Mouse (Mus musculus) retina, adult 2 months (tissue): Measurements from ENCODE around the gene Erf.
"Not testable (repeated sequence)": the region's sequence is repeated elsewhere in the genome, so short reads cannot be mapped to it uniquely, and the experiment has no call there.

Experiments
- DNase-seq: peaks from one replicate; pipeline ENCODE4 v3.0.0-alpha.2; 2012; ENCODE audit warnings: low read depth, low spot score

Gene Erf

GRCm38 (mm10) chr7:25267751-25268463 is 17.3 kb upstream of the Erf start:
- peak; percentile 100 for DNase-seq

DNA sequence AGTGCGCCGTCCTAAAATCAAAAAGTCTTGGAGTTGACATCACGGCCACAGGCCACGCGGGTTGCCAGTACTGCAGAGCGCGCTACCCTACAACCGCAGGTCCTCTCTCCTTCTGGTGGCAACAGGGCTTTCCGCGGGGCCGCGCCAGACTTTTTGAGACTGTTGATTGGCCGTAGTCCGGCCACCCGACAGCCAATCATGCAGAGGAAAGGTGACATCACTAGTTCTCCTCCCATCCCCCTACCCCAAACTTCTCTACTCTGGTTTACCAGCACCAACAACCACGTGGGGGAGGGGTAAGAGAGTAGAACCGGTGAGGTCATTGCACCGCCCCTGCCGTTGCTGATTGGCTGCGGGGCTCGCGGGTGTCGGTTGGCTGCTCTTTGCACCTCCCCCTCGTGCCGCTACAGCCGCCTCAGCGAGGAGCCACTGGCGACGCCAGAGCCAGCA is 16.8 kb upstream of the Erf start, which contains the start of gene Cic:
Cic (plus strand) TSS at position 404 of the 450 bp plus-strand sequence.
- DNase-seq, result peak; percentile 84

DNA sequence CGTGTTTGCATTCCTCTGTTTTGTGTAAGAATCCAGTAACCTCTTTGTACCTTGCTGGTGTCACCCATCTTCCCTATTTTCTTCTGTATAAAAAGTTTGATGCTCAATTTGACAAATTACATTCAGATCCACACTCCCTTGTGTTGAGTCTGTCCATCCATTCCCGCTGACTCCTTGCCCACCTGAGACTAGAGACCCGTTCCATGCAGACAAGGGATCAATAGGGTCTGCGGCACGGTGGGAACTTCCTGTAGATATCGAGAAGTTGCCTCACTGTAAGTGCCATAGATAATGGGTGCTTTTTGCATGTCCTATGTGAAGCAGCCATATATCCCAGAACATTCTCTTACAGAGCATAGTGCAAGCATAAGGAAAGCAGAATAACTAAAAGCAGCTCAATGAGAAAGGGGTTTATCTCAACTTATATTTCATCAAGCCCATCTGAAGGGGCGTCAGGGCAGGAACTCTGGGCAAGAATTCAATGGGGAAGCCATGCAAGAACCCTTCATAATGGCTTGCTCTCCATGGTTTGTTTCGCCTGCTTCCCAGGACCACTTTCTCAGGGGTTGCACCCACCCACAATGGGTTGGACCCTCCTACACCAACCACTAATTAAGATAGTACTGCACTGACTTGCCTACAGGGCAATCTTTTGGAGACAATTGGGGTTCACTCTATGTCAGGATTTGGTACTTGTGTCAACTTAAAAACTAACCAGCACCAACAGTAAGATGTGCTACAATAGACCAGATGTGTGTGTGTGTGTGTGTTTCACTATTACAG is 15.8 kb upstream of the Erf start:
- DNase-seq, result no peak

- DNase-seq, result not testable (repeated sequence)
These were observed 15.2 kb upstream of the Erf start for GRCm38 (mm10) chr7:25265743-25266142.

DNA sequence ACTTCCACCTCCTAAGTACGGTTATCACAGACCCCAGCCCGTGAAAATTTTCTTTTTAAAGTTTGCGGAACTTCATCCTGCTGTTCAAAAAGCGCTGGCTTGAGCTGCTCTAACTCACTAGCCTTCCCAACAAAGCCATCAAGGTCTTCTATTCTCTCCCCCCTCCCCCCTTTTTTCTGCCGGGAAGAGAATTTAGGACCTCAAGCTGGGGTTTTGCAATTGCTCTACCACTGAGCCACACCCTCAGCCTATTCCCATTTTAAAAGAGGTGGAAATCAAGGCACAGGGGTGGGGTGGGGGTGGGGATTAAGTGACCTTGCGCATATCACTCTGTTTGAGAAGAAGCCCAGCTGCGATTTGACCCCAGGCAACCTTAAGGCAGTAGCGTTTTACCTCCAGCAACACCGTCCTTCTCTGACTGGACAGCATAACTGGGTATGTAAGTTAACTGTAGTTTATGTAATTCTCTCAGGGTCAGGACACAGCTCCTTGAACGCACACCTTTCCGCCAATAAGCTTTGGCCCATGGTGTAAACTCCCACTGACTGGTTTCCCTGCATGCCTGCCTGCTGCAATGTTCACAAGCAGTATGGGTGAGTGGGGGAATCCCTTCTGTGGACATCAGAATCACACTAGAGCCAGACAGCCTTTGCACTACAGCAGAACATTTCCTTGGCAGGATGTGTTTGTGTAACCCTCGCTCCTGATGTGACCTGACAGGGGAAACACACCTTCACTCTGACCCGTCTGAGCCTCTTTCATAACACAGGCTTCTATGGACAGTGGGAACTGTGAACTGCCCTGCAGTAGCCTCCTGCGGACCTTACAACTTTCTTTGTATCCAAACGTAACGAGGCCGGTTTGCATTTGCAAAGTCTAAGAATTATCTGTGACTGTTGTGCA is 13.7 kb upstream of the Erf start:
- DNase-seq, result no peak

DNA sequence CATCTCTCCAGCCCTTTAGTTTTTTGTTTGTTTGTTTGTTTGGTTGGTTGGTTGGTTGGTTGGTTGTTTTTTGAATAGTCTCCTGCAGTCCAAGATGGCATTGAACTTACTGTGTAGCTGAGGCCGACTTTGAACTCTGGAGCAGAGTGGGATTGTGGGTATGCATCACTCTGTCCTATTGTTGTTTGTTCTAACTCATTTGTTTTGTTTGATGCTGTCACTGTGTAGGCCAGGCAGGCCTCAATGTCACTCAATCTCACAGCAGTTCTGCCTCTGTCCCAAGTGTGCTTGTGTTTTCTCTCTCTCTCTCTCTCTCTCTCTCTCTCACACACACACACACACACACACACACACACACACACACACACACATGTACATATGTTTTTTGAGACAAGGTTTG is 11.3 kb upstream of the Erf start:
- DNase-seq, result no peak

DNA sequence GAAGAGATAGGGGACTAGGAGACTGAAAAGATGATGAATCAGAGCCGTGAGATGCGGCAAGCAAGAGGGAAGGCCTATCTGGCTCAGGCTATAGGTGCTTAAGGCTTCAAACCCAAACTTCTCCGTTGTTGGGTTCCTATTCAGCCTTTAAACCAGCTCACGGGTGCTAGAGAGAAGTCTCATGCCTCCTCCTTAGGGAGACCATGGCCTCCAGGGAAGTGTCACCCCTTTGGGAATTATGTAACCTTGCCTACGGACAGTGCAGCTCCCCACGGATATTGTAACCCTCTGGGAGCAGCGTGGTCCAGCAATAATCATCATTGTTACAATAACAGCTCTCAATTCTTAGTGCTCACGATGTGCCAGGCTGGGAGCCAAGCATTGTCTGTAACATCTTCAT is 1.3 kb upstream of the Erf start:
- DNase-seq, result no peak

DNA sequence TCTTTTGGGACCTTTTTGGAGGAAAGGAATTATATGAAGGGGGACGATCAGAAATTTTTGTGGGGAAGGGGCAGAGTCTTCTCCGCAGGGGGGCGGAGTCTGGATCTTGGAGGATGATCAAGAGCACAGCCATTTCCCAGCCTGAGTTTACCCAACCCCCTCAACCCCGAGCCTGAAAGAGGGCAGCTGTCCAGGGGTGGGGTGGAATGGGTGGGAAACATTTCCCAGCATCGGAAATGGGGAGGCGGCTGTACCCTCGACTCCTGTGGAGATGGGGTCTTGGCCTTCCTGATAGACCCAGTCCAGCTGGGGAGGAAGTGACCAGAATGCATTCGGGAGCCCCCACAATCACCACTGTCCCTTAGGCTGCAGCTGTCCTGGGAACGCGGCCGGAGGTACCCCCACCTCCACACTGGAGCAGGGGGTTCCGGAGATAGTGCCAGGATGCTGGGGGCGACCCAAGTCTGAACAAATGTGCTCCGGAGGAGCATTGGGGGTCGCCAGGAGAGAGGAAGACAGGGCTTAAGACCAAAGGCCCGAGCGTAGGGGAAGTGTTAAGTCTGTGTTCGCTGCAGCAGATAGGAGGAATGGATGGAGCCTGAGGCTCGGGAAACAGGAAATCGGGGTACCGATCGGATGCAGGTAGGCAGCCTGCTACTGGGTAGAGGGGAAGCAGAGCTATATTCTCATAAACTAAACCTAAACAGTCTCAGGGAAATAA is 670 bp upstream of the Erf start:
- no peak for DNase-seq

GRCm38 (mm10) chr7:25249314-25250140 is 1.0 kb downstream of the Erf start:
- no peak for DNase-seq

GRCm38 (mm10) chr7:25248846-25249313 is 1.7 kb downstream of the Erf start:
- DNase-seq, result no peak

GRCm38 (mm10) chr7:25248018-25248647 is 2.4 kb downstream of the Erf start:
- no peak for DNase-seq

DNA sequence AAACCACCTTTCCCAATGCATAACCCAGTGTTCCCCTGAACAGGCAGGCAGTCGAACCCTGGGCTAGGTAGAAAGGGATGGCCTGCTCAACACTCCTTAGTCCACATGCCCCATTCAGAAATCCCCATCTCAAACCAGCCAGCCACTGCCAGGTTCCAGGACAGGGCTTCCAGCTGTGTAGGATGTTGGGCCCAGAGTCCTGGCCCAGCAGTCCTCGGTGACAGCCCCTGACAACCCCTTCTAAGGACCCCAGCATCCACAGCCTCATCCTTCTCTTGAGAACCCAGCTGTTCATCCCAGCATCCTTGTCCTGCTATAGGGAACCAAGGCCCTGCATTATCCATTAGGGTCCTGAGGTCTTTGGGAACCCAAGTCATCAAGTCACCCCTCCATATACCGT is 3.1 kb downstream of the Erf start:
- DNase-seq, result no peak

GRCm38 (mm10) chr7:25246759-25247137 is 3.8 kb downstream of the Erf start:
- no peak for DNase-seq

DNA sequence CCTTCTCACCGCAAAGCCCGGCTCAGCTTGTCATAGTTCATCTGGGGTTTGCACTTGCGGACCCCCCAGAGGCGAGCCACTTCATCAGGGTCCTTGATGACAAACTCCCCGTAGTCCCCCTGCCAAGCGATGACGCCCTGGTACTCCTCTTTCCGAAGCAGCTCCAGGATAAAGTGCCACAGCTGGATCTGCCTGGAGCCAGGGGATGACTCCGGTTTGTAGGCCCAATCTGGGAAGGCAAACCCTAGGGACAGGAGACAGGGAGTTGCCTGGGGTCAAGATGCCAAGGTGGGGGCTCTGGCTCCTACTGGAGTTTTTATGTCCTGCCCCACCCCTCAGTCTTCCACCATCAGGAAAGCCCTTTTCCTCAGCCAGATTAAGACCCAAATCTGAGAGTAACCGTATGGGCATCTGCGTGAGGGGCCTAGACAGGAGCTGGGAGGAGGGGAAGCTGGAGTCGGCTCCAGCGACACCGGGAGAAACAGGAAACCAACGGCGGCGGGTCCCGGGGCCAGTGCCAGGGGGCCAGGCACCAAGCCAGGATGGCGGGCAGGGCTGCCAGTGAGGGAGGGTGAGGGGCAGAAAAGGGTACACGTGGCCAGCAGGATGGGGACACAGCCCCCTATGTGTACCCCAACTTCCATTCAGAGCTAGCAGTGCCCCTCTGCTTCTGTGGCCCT is 4.3 kb downstream of the Erf start:
- DNase-seq, result no peak

DNA sequence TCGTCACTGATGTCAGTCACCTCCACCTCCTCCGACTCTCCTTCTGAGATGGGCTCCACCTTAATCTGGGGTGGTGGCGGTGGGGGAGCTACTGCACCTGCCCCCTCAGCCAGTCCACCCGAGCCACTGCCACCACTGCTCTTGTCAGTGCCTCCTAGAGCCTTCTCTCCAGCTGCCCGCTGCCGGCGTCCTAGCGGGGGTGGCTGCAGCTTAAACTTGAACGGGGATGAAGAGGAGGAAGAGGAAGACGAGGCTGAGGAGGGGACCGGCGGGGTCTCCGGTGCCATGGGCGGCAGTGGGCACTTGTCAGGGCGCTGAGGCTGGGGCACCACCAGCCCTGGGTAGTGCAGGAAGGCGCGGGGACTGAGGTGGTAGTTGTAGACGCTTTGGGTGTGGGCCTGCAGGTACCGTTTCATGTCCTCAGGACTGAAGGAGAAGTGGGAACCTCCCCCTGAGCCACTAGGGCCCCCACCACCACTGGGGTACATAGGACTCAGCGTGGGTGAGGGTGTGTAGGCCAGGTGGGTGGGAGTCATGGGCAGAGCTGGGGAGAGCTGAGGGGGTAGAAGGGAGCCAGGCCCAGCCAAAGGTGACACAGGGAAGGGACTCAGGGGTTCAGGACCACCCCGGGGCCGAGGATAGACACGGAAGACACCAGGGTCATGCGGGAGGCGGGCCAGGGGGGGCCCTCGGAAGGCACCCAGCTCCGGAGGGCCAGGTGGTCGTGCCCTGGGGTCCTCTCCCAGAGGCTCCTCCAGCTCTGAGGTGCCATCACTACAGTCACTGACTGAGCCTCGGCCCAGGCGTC is 5.8 kb downstream of the Erf start:
- no peak for DNase-seq

- no peak for DNase-seq
These were observed 7.2 kb downstream of the Erf start for GRCm38 (mm10) chr7:25243361-25243760.

DNA sequence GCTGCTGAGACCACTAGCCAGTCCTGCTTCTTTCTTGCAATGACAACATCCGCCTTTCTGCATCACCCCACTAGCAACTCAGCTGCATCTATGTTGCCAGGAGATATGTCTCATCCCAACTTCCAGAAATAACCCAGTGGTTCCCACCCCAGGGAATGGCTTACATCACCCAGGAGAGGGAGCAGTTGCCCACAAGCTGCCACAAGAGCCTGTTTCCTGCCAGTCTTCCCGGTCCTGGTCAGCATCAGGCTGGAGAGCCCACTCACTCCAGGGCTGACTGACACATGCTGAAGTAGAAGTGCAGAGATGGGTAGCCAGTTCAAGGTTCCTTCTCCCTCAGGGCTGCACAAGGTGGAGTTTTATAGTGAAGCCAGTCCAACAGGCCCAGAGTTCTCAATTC is 9.5 kb downstream of the Erf start:
- DNase-seq, result no peak

DNA sequence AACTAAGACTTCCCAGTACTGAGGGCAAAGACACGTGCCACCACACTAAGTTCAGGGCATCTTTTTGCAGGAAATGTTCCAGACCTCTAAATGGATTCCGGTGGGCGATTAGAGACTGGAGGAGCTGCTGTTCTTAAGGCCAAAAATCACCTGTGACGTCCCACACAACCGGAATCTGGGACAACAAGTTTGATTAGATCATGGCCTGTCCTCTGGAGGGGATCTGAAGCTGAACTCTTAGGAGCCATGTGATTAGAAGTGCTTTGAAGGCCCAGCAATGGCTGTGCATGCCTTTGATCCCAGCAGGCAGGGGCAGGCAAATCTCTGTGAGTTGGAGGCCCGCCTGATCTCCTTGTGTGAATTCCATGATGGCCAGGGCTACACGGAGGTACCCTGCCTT is 9.9 kb downstream of the Erf start:
- no peak for DNase-seq
